Mouse (Mus musculus) monocyte, adult 2 months (primary cell): ENCODE results near the gene Olfr1116.
"Not testable (repeated sequence)": the region's sequence is repeated elsewhere in the genome, so short reads cannot be mapped to it uniquely, and the experiment has no call there.

Source experiments
- DNase-seq, 2 experiments: peaks; one replicate each; pipeline ENCODE4 v3.0.0; 2022; ENCODE audit warnings: low spot score in 2 of 2, low read depth in 1 of 2

Gene Olfr1116

GRCm38 (mm10) chr2:87267234-87267633 lies at the start of gene Olfr1116:
Olfr1116 (plus strand) TSS chr2:87267534.
- DNase-seq: no peak

GRCm38 (mm10) chr2:87247713-87248112 lies 19.6 kb upstream of the Olfr1116 start, which contains the start of gene Olfr1115:
Olfr1115 (plus strand) TSS chr2:87248013.
- DNase-seq: no peak

- DNase-seq: not testable (repeated sequence)
These were observed 26.6 kb downstream of the Olfr1116 start for GRCm38 (mm10) chr2:87293977-87294376.

- DNase-seq: no peak
These were observed 39.9 kb downstream of the Olfr1116 start, which contains the start of gene Olfr1118 for GRCm38 (mm10) chr2:87307281-87307680. Olfr1118 (plus strand) TSS chr2:87307581.
